Mouse (Mus musculus) stomach, postnatal 0 days (tissue): ENCODE measurements around the gene Hoxc5. TPM values are rescaled to one million over a fixed set of nuclear protein-coding genes. Genes with fewer than 3 reads are reported as not detected.

Source experiments
- ATAC-seq: fragments of 200-750 bp; cut with Nextera tagmentation; 2 replicates; pipeline ENCODE4 v1.8.0; 2017; ENCODE audit not compliant: low FRiP score, low TSS enrichment
- DNase-seq: peaks from one replicate; pipeline ENCODE4 v3.0.0-alpha.2; 2016; ENCODE audit warnings: low spot score
- H3K27ac ChIP-seq: fragments of 300-500 bp; sonication (generic); replicated peaks from 2 replicates; pipeline ENCODE4 v1.5.1; 2014; ENCODE audit warnings: mild to moderate bottlenecking, control low read depth
- H3K27me3 ChIP-seq: fragments of 300-500 bp; sonication (generic); 2 replicates; pipeline ENCODE4 v1.6.1; 2014; ENCODE audit warnings: low read length; ENCODE audit not compliant: control insufficient read depth, insufficient read depth
- H3K36me3 ChIP-seq: fragments of 300-500 bp; sonication (generic); 2 replicates; pipeline ENCODE4 v1.6.1; 2014; ENCODE audit warnings: low read length, mixed read lengths; ENCODE audit not compliant: control insufficient read depth, insufficient read depth
- H3K4me1 ChIP-seq: fragments of 300-500 bp; sonication (generic); replicated peaks from 2 replicates; pipeline ENCODE4 v1.6.1; 2014; ENCODE audit warnings: antibody characterized with exemption; ENCODE audit not compliant: control insufficient read depth, insufficient read depth
- H3K4me2 ChIP-seq: fragments of 300-500 bp; sonication (generic); replicated peaks from 2 replicates; pipeline ENCODE4 v1.6.1; 2014; ENCODE audit warnings: low read depth, mild to moderate bottlenecking, control low read depth, moderate library complexity
- H3K4me3 ChIP-seq: fragments of 300-500 bp; sonication (generic); 2 replicates; pipeline ENCODE4 v1.5.1; 2014; ENCODE audit warnings: low read depth, low read length, control low read depth
- H3K9ac ChIP-seq: fragments of 300-500 bp; sonication (generic); 2 replicates; pipeline ENCODE4 v1.6.1; 2014; ENCODE audit warnings: mild to moderate bottlenecking, low read length, control low read depth, mixed read lengths
- H3K9me3 ChIP-seq: fragments of 300-500 bp; sonication (generic); 2 replicates; pipeline ENCODE4 v1.6.1; 2016; ENCODE audit warnings: low read length; ENCODE audit not compliant: control insufficient read depth
- CTCF ChIP-seq: IDR thresholded peaks from 2 replicates; pipeline ENCODE4 v1.5.1; 2016; ENCODE audit warnings: antibody characterized with exemption, low read depth, mild to moderate bottlenecking, moderate library complexity
- EP300 ChIP-seq: optimal IDR thresholded peaks from 2 replicates; pipeline ENCODE3; 2016; ENCODE audit warnings: antibody characterized with exemption
- WGBS: fragments of 180-500 bp; shearing (Covaris S2); extraction: QIAGEN DNeasy Blood & Tissue Kit; methylation state at CpG from one replicate; pipeline ENCODE4 v1.1.7; 2014; 5-methylcytosine and 5-hydroxymethylcytosine counted together
- polyA plus RNA-seq: library from polyadenylated mRNA; unstranded; fragments of >200 nt; fragmentation: Nextera tagmentation; extraction: Ambion mirVana; gene quantifications from 2 replicates; pipeline ENCODE4 v1.2.1, GENCODE M21; 2015

Gene Hoxc5
- polyA plus RNA-seq, 1 experiment from 2014 or later, result 18.0 TPM

- Histone ChIP-seq H3K27ac (no peak overlapping the region), H3K4me2 (peak overlapping the region; percentile 36), H3K4me3 (peak overlapping the region; percentile 23), H3K4me1 (no peaks in the 10 kb centered on the region), H3K9ac (no peak overlapping the region), H3K36me3 (no peaks in the 10 kb centered on the region), H3K9me3 (no peaks in the 10 kb centered on the region), H3K27me3 (peaks cover 56% of the 10 kb centered on the region)
- 3% methylated on average over 37 of the region's 37 CpGs for WGBS
- ATAC-seq (no peak), DNase-seq (no peak)
- no peak for TF ChIP-seq EP300
- TF ChIP-seq CTCF, result no peak
These were observed 9.6 kb downstream of the Hoxc5 start for GRCm38 (mm10) chr15:102976631-102977422.

DNA sequence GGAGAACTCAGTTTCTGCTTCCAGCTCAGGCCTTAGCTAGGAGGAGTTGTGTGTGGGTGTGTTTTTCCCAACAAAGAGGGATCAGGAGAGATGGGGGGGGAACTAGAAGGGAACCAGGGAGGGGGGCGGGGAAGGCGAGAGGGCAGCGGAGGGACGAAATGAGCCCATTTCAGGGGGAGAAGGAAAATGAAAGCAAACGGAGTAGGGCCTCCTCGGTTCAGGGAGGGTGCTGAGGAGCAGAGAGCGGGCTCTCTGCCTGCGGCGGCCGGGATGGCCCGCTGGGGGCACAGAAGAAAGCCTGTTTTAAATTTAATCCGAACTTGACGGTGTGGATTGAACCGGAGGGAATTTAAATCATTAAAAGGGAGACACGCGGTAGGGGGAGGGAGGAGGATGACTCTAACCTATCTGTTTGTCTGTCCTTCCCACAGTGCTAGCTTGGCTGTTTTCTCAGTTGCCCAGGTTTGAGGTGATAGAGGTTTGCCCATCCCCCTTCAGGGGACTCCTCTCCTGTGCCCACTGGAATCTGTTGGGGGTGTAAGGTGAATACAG, 10.3 kb downstream of the Hoxc5 start:
- ATAC-seq (no peak), DNase-seq (no peak)
- peak overlapping the region; percentile 23 for H3K4me3 ChIP-seq
- H3K27me3 ChIP-seq, result peaks cover 58% of the 10 kb centered on the region
- no peak for TF ChIP-seq EP300
- TF ChIP-seq CTCF, result no peak
- no peaks in the 10 kb centered on the region for H3K36me3 ChIP-seq
- H3K4me1 ChIP-seq, result no peaks in the 10 kb centered on the region
- peak overlapping the region; percentile 36 for H3K4me2 ChIP-seq
- no peak overlapping the region for H3K27ac ChIP-seq
- no peaks in the 10 kb centered on the region for H3K9me3 ChIP-seq
- H3K9ac ChIP-seq, result no peak overlapping the region
- WGBS, result 7% methylated on average over 16 of the region's 16 CpGs

- ATAC-seq (no peak), DNase-seq (no peak)
- no peak for TF ChIP-seq CTCF
- TF ChIP-seq EP300, result no peak
- H3K9me3 ChIP-seq, result no peaks in the 10 kb centered on the region
- no peaks in the 10 kb centered on the region for H3K4me1 ChIP-seq
- no peak overlapping the region for H3K27ac ChIP-seq
- H3K27me3 ChIP-seq, result peaks cover 52% of the 10 kb centered on the region
- no peak overlapping the region for H3K4me2 ChIP-seq
- H3K9ac ChIP-seq, result no peak overlapping the region
- 15% methylated on average over 13 of the region's 13 CpGs for WGBS
- no peaks in the 10 kb centered on the region for H3K36me3 ChIP-seq
- no peak overlapping the region for H3K4me3 ChIP-seq
These were observed 11.6 kb downstream of the Hoxc5 start for GRCm38 (mm10) chr15:102978615-102979515.

DNA sequence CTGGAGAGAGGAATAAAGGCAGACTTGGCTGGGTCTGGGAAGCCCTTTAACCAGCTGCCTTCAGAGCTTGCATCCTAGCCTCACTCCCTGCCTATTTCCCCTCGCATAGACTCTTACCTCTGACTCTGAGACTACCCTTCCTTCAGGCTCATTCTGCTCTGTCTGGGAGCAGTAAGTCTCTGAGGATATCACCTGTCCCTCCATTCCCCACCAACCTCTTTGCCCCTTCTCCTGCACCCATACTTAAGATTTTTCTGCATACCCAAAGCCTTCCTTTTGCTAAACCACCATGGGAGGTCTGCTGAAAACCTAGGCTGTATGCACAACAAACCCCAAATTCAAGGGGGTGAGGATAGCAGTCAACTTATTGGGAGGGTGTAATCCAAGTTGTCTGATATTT, 12.7 kb downstream of the Hoxc5 start:
- Histone ChIP-seq H3K9me3 (no peaks in the 10 kb centered on the region), H3K9ac (no peak overlapping the region), H3K36me3 (no peaks in the 10 kb centered on the region), H3K4me1 (no peaks in the 10 kb centered on the region), H3K27ac (no peak overlapping the region), H3K4me3 (no peak overlapping the region), H3K27me3 (peaks cover 48% of the 10 kb centered on the region), H3K4me2 (no peak overlapping the region)
- TF ChIP-seq CTCF, result no peak
- WGBS, result 0% methylated on average over 1 of the region's 1 CpGs
- ATAC-seq (no peak), DNase-seq (no peak)

DNA sequence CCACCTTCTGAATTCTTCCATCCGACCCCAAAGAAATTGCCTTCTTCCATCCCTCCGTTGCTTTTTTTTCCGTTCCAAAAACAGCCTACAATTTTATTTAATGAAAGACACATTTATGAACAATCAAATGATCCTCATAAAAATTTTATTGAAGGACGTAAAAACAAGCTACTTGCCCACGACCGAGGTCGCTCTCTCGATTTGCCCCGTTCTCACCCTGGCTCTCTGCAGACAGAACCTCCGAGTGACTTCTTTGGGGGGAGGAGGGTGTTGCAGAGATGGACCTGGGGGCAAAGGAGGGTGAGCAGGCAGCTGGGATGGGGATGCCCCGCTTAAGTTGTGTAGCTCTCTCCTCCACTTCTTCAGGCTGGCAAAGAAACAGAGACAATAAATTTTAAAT, 13.1 kb downstream of the Hoxc5 start:
- Histone ChIP-seq H3K4me3 (no peak overlapping the region), H3K9me3 (no peaks in the 10 kb centered on the region), H3K36me3 (no peaks in the 10 kb centered on the region), H3K27ac (no peak overlapping the region), H3K4me2 (no peak overlapping the region), H3K27me3 (peaks cover 46% of the 10 kb centered on the region), H3K9ac (no peak overlapping the region), H3K4me1 (no peaks in the 10 kb centered on the region)
- no peak for TF ChIP-seq CTCF
- WGBS, result 5% methylated on average over 11 of the region's 11 CpGs
- ATAC-seq, result no peak
- DNase-seq, result no peak

DNA sequence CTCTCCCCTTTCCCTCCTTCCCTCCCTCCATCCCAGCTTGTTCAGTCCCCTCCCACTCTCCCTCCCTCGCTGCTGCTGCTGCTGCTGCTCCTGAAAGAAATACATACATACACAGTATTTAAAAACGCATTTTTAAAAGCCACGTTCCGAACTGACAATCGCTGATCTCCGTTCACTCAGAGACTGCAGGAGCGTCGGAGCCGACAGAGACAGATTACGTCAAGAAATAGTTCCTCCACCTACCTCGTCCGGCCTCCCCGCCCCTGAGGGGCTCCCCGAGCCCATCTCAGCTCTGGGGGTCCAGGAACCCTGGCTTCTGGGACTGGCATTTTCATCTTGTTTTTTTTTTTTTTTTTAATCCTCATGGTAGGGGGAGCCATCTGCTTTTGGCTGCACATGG, 13.7 kb downstream of the Hoxc5 start:
- Histone ChIP-seq H3K4me1 (no peaks in the 10 kb centered on the region), H3K27me3 (peaks cover 45% of the 10 kb centered on the region), H3K4me2 (no peak overlapping the region; the same call in 1 of the 2 replicates), H3K4me3 (peak overlapping the region; percentile 29), H3K27ac (no peak overlapping the region), H3K36me3 (no peaks in the 10 kb centered on the region), H3K9me3 (no peaks in the 10 kb centered on the region), H3K9ac (no peak overlapping the region)
- DNase-seq (no peak), ATAC-seq (no peak)
- TF ChIP-seq EP300 (no peak), CTCF (no peak)
- WGBS, result 1% methylated on average over 14 of the region's 14 CpGs
